ENCODE assay signal across 15 mouse cellular contexts in genomic region chr5:88957735-88958134, GRCm38 (mm10).
"Had no signal": no experiment of that assay in that cellular context is flagged by ENCODE, and none has a peak within 500 bp of the region (broad histone marks: within the 10 kb centered on the region; RNA-seq: fewer than 3 reads in every experiment).

No protein-coding gene starts in this region.

- H3K27ac ChIP-seq: kidney, postnatal 0 days; liver, embryonic 13.5 days; midbrain, embryonic 12.5 days; neural tube, embryonic 13.5 days; stomach, postnatal 0 days had no signal

- DNase-seq: kidney, adult 2 months; kidney, postnatal 25 days; layer of hippocampus, adult 9-11 months; liver, embryonic 13.5 days; lung, postnatal 36 days; thymus, adult 2 months; thymus, postnatal 14 days had no signal

- H3K4me1 ChIP-seq: midbrain, embryonic 12.5 days had no signal

- H3K27me3 ChIP-seq: liver, embryonic 13.5 days; midbrain, embryonic 12.5 days; neural tube, embryonic 13.5 days had no signal

- H3K4me2 ChIP-seq: liver, embryonic 13.5 days; midbrain, embryonic 12.5 days; neural tube, embryonic 13.5 days had no signal

- H3K9me3 ChIP-seq: liver, embryonic 13.5 days; midbrain, embryonic 12.5 days; neural tube, embryonic 13.5 days had no signal

- H3K9ac ChIP-seq: liver, embryonic 13.5 days; midbrain, embryonic 12.5 days; neural tube, embryonic 13.5 days had no signal

- ATAC-seq: lung, postnatal 0 days; midbrain, embryonic 16.5 days had no signal

- H3K4me3 ChIP-seq: layer of hippocampus, adult 2 months; liver, embryonic 13.5 days; midbrain, embryonic 12.5 days; myocyte; neural tube, embryonic 13.5 days had no signal

- H3K36me3 ChIP-seq: liver, embryonic 13.5 days; midbrain, embryonic 12.5 days; neural tube, embryonic 13.5 days had no signal
